Mouse (Mus musculus) liver, embryonic 13.5 days (tissue): Measurements from ENCODE around the gene Rnf166. TPM values are rescaled to one million over a fixed set of nuclear protein-coding genes. Genes with fewer than 3 reads are reported as not detected.
A peak's percentile ranks its signal among the peaks of the same experiment; 100 is the strongest.

Experiments
- ATAC-seq: fragments of 200-750 bp; cut with Nextera tagmentation; 2 replicates; pipeline ENCODE4 v1.8.0; 2017; ENCODE audit warnings: low read depth, mild to moderate bottlenecking, moderate number of reproducible peaks, moderate library complexity
- DNase-seq: peaks from one replicate; pipeline ENCODE4 v3.0.0; 2022
- H3K27ac ChIP-seq: fragments of 300-500 bp; sonication (generic); 2 replicates; pipeline ENCODE4 v1.5.1; 2015; ENCODE audit warnings: moderate library complexity, mild to moderate bottlenecking, inconsistent platforms
- H3K27me3 ChIP-seq: fragments of 300-500 bp; sonication (generic); 2 replicates; pipeline ENCODE4 v1.6.1; 2015; ENCODE audit warnings: mild to moderate bottlenecking, inconsistent platforms
- H3K36me3 ChIP-seq: fragments of 300-500 bp; sonication (generic); 2 replicates; pipeline ENCODE4 v1.6.1; 2015; ENCODE audit warnings: mild to moderate bottlenecking, inconsistent platforms
- H3K4me1 ChIP-seq: fragments of 300-500 bp; sonication (generic); replicated peaks from 2 replicates; pipeline ENCODE4 v1.6.1; 2015; ENCODE audit warnings: inconsistent platforms
- H3K4me2 ChIP-seq: fragments of 300-500 bp; sonication (generic); 2 replicates; pipeline ENCODE4 v1.6.1; 2015; ENCODE audit warnings: inconsistent platforms, mild to moderate bottlenecking, moderate library complexity
- H3K4me3 ChIP-seq: fragments of 300-500 bp; sonication (generic); replicated peaks from 2 replicates; pipeline ENCODE4 v1.5.1; 2015; ENCODE audit warnings: mild to moderate bottlenecking, inconsistent platforms
- H3K9ac ChIP-seq: fragments of 300-500 bp; sonication (generic); 2 replicates; pipeline ENCODE4 v1.6.1; 2015; ENCODE audit warnings: mild to moderate bottlenecking, inconsistent platforms
- H3K9me3 ChIP-seq: fragments of 300-500 bp; sonication (generic); replicated peaks from 2 replicates; pipeline ENCODE4 v1.6.1; 2016; ENCODE audit warnings: inconsistent platforms
- WGBS: fragments of 180-500 bp; shearing (Covaris S2); methylation state at CpG from one replicate; pipeline ENCODE4 v1.1.7; 2015; ENCODE audit not compliant: insufficient replicate concordance; 5-methylcytosine and 5-hydroxymethylcytosine counted together
- polyA plus RNA-seq: library from polyadenylated mRNA; unstranded; fragments of >200 nt; fragmentation: Nextera tagmentation; extraction: Ambion mirVana; gene quantifications from 2 replicates; pipeline ENCODE4 v1.2.1, GENCODE M21; 2015

The Rnf166 gene
- polyA plus RNA-seq, 1 experiment from 2014 or later = 13.7 TPM

DNA sequence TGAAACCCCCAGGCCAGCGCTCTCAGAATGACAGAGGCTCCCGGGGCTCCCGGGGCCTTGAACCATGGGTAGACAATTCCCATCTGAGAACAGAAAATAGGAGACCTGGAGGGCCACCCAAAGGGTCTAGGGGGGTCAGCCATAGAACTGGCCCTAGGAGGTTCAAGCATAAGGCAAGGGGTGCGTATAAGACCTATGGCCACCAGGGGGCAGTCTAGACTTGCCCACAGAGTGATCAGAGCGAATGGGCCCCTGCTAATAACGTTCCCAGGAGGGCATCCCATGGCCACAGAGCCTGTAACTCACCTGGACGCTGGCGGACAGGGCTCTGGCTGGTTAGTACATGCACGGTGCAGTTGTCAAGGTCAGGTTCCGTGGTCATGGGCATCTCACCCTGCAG is 25.0 kb upstream of the Rnf166 start:
- ATAC-seq (peak; percentile 58), DNase-seq (peak; percentile 67)
- H3K9ac ChIP-seq = no peak overlapping the region
- 43% methylated on average over 10 of the region's 10 CpGs for WGBS
- peaks cover 4% of the 10 kb centered on the region; the same call in 1 of the 2 replicates for H3K4me1 ChIP-seq
- no peaks in the 10 kb centered on the region for H3K9me3 ChIP-seq
- peaks cover 98% of the 10 kb centered on the region for H3K36me3 ChIP-seq
- no peak overlapping the region for H3K4me3 ChIP-seq
- H3K27me3 ChIP-seq = no peaks in the 10 kb centered on the region
- no peak overlapping the region for H3K4me2 ChIP-seq
- no peak overlapping the region for H3K27ac ChIP-seq

DNA sequence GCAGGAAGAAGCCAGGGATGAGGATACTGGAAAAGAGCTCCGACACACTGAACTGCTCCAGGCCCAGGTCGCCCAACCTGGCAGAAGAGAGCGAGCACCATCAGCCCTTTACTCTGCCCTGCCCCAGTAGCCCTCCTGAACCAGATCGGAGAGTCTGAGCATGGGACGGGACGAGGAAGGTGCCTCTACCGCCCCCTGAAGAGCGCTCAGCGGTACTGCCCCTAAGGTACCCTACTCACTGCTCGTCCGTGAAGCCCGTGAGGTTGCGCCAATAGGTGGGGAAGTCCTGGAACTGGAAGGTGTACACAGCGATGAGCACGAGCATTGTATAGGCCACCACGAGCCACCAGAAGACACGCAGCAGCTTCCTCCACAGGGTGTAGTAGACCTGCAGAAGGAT is 22.0 kb upstream of the Rnf166 start:
- 77% methylated on average over 17 of the region's 17 CpGs for WGBS
- Histone ChIP-seq H3K27me3 (no peaks in the 10 kb centered on the region), H3K9me3 (no peaks in the 10 kb centered on the region), H3K9ac (no peak overlapping the region), H3K4me1 (peaks cover 4% of the 10 kb centered on the region; the same call in 1 of the 2 replicates), H3K36me3 (peaks cover 99% of the 10 kb centered on the region), H3K4me3 (no peak overlapping the region), H3K27ac (peak overlapping the region; percentile 34; the same call in 1 of the 2 replicates), H3K4me2 (no peak overlapping the region)
- DNase-seq (no peak), ATAC-seq (no peak)

DNA sequence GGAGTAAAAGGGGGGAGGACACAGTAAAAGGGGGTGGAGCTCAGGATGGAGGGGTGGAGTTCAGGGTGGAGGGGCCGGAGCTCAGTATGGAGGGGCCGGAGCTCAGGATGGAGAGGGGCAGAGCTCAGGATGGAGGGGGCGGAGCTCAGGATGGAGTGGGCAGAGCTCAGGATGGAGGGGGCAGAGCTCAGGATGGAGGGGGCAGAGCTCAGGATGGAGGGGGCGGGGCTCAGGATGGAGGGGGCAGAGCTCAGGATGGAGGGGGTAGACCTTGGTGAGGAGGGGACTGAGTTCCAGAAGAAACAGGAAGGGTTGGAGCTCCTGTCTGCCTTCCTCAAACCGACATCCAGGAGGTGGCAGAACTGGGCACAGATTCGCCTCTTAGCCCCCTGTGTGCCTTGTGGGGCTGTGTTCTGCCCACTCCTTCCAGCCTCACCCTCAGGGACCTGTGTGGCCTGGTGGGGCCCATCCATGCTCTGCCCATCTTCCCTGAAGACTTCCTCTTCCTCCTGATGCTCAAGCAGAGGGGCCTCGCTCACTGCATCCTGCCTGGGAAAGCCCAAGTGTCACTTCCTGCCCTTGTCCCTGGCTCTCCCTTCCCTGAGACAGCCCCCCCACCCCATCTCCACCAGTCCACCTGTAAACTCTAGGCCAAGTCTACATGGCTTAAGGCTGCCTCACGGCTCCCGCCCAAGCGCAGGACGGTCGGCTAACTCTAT is 21.3 kb upstream of the Rnf166 start:
- Histone ChIP-seq H3K27me3 (no peaks in the 10 kb centered on the region), H3K9ac (no peak overlapping the region), H3K4me2 (no peak overlapping the region), H3K27ac (peak overlapping the region; percentile 34; the same call in 1 of the 2 replicates), H3K36me3 (peaks cover 99% of the 10 kb centered on the region), H3K4me1 (peaks cover 4% of the 10 kb centered on the region; the same call in 1 of the 2 replicates), H3K9me3 (no peaks in the 10 kb centered on the region), H3K4me3 (no peak overlapping the region)
- DNase-seq (no peak), ATAC-seq (no peak)
- 83% methylated on average over 12 of the region's 12 CpGs for WGBS

DNA sequence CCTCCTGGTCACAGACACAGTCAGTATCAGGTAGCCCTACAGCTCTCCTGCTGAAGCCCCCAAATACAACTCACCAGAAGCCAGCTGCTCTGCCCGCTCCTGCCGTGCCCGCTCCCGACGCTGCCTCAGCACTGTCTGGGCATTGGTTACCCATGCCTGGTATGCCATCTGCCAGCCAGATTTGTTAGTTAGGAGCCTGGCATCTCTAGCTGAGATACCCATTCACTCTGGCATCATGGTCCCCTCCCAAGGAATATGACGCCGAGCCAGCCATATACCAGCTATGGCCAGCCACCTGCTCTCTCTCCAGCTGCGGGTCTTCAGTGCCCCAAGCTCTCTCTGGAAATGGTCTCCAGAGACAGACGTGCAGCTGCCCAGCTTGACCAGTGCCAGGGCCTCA is 12.5 kb upstream of the Rnf166 start:
- 95% methylated on average over 9 of the region's 9 CpGs for WGBS
- H3K4me3 ChIP-seq = no peak overlapping the region

DNA sequence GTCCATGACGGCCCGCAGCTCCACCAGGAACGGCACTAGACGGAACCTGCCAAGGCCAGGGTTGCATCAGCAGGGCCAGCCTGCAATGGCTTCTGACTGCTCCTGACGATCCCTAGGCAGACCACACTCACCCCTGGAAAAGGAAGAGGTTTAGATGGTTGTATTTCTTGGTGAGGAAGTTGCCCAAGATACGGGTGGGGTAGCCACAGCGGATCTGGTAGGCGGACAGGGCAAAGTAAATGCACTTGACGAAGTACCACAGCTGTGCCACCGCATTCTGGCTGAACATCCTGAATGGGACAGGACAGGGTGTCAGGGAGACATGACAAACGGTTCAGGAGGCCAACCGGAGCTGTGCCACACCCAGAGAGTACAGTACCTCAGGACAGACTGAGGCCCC is 9.0 kb upstream of the Rnf166 start:
- no peak overlapping the region for H3K9ac ChIP-seq
- no peaks in the 10 kb centered on the region for H3K9me3 ChIP-seq
- ATAC-seq (no peak), DNase-seq (no peak)
- H3K27ac ChIP-seq = no peak overlapping the region
- H3K4me3 ChIP-seq = no peak overlapping the region
- no peaks in the 10 kb centered on the region for H3K27me3 ChIP-seq
- no peak overlapping the region for H3K4me2 ChIP-seq
- WGBS = 75% methylated on average over 12 of the region's 12 CpGs
- no peaks in the 10 kb centered on the region for H3K4me1 ChIP-seq
- H3K36me3 ChIP-seq = peaks cover 100% of the 10 kb centered on the region

More for the DNA sequence above, 12.5 kb upstream of the Rnf166 start:
- Histone ChIP-seq H3K9ac (no peak overlapping the region), H3K9me3 (no peaks in the 10 kb centered on the region), H3K27me3 (no peaks in the 10 kb centered on the region), H3K4me1 (no peaks in the 10 kb centered on the region), H3K36me3 (peaks cover 99% of the 10 kb centered on the region), H3K4me2 (no peak overlapping the region), H3K27ac (no peak overlapping the region)
- DNase-seq = no peak
- no peak for ATAC-seq

DNA sequence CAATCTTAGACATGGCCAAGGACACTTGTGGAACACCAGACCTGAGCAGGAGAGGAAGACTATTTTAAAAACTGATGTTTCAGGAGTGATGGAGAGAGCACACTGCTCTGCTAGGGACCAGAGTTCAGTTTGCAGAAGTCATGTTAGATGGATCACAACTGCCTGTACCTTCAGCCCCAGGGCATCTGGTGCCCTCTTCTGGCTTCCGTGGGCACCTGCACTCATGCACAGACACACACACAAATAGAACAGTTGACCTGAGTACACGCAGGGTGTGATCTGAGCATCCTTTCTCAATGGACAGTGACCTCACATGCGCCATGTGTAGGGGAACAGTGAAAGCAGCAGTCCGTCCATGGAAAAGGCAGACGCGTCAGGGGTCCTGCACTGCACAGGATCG is 8.0 kb upstream of the Rnf166 start:
- Histone ChIP-seq H3K4me1 (no peaks in the 10 kb centered on the region), H3K4me2 (no peak overlapping the region), H3K27me3 (no peaks in the 10 kb centered on the region), H3K36me3 (peaks cover 100% of the 10 kb centered on the region), H3K9ac (no peak overlapping the region), H3K9me3 (no peaks in the 10 kb centered on the region), H3K4me3 (no peak overlapping the region), H3K27ac (no peak overlapping the region)
- 96% methylated on average over 7 of the region's 7 CpGs for WGBS
- DNase-seq (no peak), ATAC-seq (no peak)

DNA sequence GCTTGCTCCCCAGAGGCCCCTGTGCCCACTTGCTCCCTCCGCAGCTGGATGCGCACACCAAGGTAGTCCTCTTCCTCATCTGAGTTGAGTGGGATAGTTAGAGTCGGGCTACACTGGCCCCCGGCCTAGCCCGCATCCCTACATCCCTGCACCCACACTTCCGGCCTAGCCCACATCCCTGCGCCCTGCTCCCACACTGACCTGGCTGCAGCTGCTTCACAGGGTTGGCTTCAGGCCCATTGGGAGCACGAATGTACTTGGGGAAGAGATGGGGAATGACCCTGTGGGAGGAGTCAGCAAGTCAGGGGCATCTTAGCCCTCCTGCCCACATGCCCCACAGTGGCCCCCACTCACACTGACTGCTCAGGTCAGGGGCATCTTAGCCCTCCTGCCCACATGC is 6.6 kb upstream of the Rnf166 start:
- Histone ChIP-seq H3K4me2 (no peak overlapping the region), H3K27ac (no peak overlapping the region), H3K4me3 (no peak overlapping the region), H3K27me3 (no peaks in the 10 kb centered on the region), H3K9ac (no peak overlapping the region), H3K4me1 (peaks cover 3% of the 10 kb centered on the region; the same call in 1 of the 2 replicates), H3K36me3 (peaks cover 100% of the 10 kb centered on the region), H3K9me3 (no peaks in the 10 kb centered on the region)
- ATAC-seq = no peak
- WGBS = 94% methylated on average over 8 of the region's 8 CpGs
- no peak for DNase-seq

DNA sequence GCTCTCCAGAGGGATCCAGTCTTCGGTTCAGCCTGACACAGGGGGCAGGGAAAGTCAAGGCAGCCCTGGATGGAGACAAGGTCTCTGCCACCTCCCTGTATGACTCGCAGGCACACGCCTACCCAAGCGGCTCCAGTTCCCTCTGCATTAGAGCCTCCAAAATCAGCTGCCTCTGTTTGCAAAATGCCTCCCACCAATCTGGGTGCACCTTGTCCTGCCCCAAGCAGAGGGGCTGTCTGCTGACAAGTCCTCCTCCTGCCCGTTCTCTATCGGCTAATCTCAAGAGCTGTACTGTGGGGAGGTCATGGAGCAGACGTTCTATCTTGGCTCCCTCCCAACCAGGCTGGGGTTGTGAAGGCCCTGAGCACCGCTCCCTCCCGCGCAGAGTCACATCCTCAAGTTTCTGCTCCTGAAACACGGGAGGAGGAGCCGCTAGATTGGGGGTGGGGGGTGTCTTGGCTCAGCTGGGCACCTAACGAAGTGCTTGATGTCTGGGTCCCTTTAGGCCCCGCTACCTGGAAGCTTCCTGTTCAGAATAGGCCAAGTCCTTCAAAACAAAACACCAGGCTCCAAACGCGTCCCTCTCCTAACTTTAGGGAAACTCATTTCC is 808 bp downstream of the Rnf166 start:
- DNase-seq = peak; percentile 35
- Histone ChIP-seq H3K4me3 (peak overlapping the region; percentile 99), H3K27ac (peak overlapping the region; percentile 84), H3K4me1 (peaks cover 42% of the 10 kb centered on the region), H3K36me3 (peaks cover 48% of the 10 kb centered on the region), H3K9me3 (no peaks in the 10 kb centered on the region), H3K4me2 (peak overlapping the region; percentile 92), H3K9ac (peak overlapping the region; percentile 96), H3K27me3 (no peaks in the 10 kb centered on the region)
- peak; percentile 49 for ATAC-seq
- 4% methylated on average over 16 of the region's 16 CpGs for WGBS

DNA sequence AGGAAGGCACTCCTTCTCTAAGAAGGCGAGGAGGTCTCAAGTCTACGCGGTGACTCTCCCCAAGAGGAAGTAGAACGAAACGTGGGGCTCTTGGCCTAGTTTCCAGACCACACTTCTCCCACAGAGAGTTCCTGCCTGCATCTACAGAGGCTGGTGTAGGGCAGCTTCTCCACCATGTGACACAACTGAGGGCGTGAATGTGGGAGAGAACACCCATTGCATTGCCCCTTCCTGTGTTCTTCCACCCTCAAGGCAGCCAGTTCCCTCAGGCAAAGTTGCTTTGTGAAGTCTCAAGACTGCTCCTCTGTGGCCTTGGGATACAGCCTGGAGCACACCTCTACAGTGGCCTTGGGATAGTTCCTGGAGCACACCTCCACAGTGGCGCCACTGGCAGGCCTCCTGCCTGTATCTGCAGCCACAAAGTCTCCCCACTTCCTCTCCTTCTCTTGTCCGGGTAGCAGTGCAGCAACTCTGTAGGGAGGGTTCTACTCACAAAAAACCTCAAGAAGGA is 1.9 kb downstream of the Rnf166 start:
- Histone ChIP-seq H3K9ac (peak overlapping the region; percentile 96; the same call in 1 of the 2 replicates), H3K27ac (peak overlapping the region; percentile 57), H3K4me1 (peaks cover 48% of the 10 kb centered on the region), H3K27me3 (no peaks in the 10 kb centered on the region), H3K36me3 (peaks cover 37% of the 10 kb centered on the region), H3K4me2 (peak overlapping the region; percentile 92), H3K4me3 (peak overlapping the region; percentile 99), H3K9me3 (no peaks in the 10 kb centered on the region)
- WGBS = 46% methylated on average over 8 of the region's 8 CpGs
- DNase-seq (no peak), ATAC-seq (no peak)

DNA sequence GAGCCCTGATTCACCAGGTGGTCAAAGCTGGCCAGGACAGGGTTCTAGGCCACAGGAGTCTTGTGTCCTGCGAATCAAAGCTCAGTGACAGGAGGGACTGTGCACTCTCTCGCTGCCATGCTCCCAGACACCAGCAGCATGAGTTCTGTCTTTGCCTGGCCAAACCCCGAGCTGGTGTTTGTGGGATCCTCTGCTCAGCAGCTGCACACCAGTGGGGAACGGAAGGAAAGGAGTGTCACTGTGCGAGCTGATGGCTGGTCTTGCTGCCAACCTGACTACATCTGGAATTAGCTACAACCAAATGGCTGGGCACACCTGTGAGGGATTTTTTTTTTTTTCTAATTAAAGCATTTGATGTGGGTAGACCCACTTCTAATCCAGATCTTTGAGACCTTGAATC is 5.2 kb downstream of the Rnf166 start:
- Histone ChIP-seq H3K9me3 (no peaks in the 10 kb centered on the region), H3K9ac (no peak overlapping the region), H3K27me3 (no peaks in the 10 kb centered on the region), H3K36me3 (peaks cover 33% of the 10 kb centered on the region), H3K4me1 (peaks cover 32% of the 10 kb centered on the region), H3K4me2 (no peak overlapping the region), H3K4me3 (no peak overlapping the region), H3K27ac (no peak overlapping the region)
- DNase-seq = no peak
- ATAC-seq = no peak
- 71% methylated on average over 5 of the region's 5 CpGs for WGBS

DNA sequence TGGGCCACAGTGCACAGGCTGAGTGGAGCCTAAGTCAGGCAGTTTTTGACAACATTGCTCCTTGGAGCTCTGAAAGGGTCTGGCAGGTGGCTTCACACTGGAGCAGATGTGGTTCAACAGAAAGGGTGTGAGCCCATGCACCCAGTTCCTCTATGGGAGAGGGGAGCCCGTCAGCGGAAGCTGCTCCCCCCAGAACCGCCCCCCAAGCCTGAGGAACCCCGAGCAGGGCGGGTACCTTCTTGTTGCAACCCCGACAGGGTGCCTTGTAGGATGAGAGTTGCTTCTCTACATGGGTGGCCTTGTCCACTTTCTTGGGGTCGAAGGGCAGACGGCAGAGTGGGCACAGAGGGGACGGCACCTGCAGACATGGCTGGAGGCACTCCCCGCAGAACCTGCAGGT is 5.9 kb downstream of the Rnf166 start:
- no peak for ATAC-seq
- H3K4me1 ChIP-seq = peaks cover 34% of the 10 kb centered on the region
- no peaks in the 10 kb centered on the region for H3K27me3 ChIP-seq
- 88% methylated on average over 10 of the region's 10 CpGs for WGBS
- H3K9ac ChIP-seq = no peak overlapping the region
- no peak overlapping the region for H3K4me2 ChIP-seq
- no peak overlapping the region for H3K27ac ChIP-seq
- H3K36me3 ChIP-seq = peaks cover 33% of the 10 kb centered on the region
- no peak for DNase-seq
- H3K9me3 ChIP-seq = no peaks in the 10 kb centered on the region
- H3K4me3 ChIP-seq = no peak overlapping the region
